Mouse (Mus musculus): ENCODE data around the gene Rcn1. TPM values are rescaled to one million over a fixed set of nuclear protein-coding genes. Genes with fewer than 3 reads are reported as not detected.

The Rcn1 gene
- polyA plus RNA-seq, 1 experiment from 2014 or later: 54.3 TPM

GRCm38 (mm10) chr2:105391414-105391784, 7.7 kb downstream of the Rcn1 start:
- H3K36me3 ChIP-seq (replicated peaks): no peaks in the 10 kb centered on the region
- 0 out of 2 replicates have a peak, but pooled peaks have one; percentile 19 for ATAC-seq (replicated peaks)

GRCm38 (mm10) chr2:105390653-105391413, 8.3 kb downstream of the Rcn1 start:
- H3K27ac ChIP-seq: no peak overlapping the region
- H3K36me3 ChIP-seq (replicated peaks): no peaks in the 10 kb centered on the region
- H3K9ac ChIP-seq: no peak overlapping the region
- no peaks in the 10 kb centered on the region for H3K4me1 ChIP-seq
- no peak overlapping the region for H3K4me2 ChIP-seq
- H3K9me3 ChIP-seq: no peaks in the 10 kb centered on the region
- H3K27me3 ChIP-seq (replicated peaks): no peaks in the 10 kb centered on the region
- WGBS: 65% methylated on average over 6 of the region's 6 CpGs
- H3K4me3 ChIP-seq: no peak overlapping the region
- peak; percentile 80 for ATAC-seq (replicated peaks)

More at GRCm38 (mm10) chr2:105391414-105391784, 7.7 kb downstream of the Rcn1 start:
- H3K27me3 ChIP-seq (replicated peaks): no peaks in the 10 kb centered on the region
- H3K27ac ChIP-seq: no peak overlapping the region
- no peaks in the 10 kb centered on the region for H3K9me3 ChIP-seq
- no peaks in the 10 kb centered on the region for H3K4me1 ChIP-seq
- no peak overlapping the region for H3K4me2 ChIP-seq
- WGBS: 74% methylated on average over 4 of the region's 4 CpGs
- H3K4me3 ChIP-seq: no peak overlapping the region
- no peak overlapping the region for H3K9ac ChIP-seq

GRCm38 (mm10) chr2:105389007-105389890, 9.9 kb downstream of the Rcn1 start:
- H3K27me3 ChIP-seq (replicated peaks): no peaks in the 10 kb centered on the region
- no peaks in the 10 kb centered on the region for H3K36me3 ChIP-seq (replicated peaks)
- H3K4me3 ChIP-seq: no peak overlapping the region
- WGBS: 82% methylated on average over 17 of the region's 17 CpGs
- H3K4me1 ChIP-seq: no peaks in the 10 kb centered on the region
- H3K4me2 ChIP-seq: no peak overlapping the region
- H3K9ac ChIP-seq: no peak overlapping the region
- no peaks in the 10 kb centered on the region for H3K9me3 ChIP-seq
- H3K27ac ChIP-seq: no peak overlapping the region
- no peak for ATAC-seq (replicated peaks)

- 87% methylated on average over 4 of the region's 4 CpGs for WGBS
These were observed 12.7 kb downstream of the Rcn1 start for GRCm38 (mm10) chr2:105386418-105386817.

GRCm38 (mm10) chr2:105384998-105385397, 14.1 kb downstream of the Rcn1 start:
- Histone ChIP-seq H3K4me3 (no peak overlapping the region), H3K27me3 (replicated peaks) (no peaks in the 10 kb centered on the region), H3K4me1 (no peaks in the 10 kb centered on the region), H3K4me2 (no peak overlapping the region), H3K9ac (no peak overlapping the region), H3K9me3 (no peaks in the 10 kb centered on the region), H3K36me3 (replicated peaks) (no peaks in the 10 kb centered on the region), H3K27ac (no peak overlapping the region)
- ATAC-seq (replicated peaks): no peak
- WGBS: 77% methylated on average over 3 of the region's 3 CpGs

More at GRCm38 (mm10) chr2:105386418-105386817, 12.7 kb downstream of the Rcn1 start:
- H3K4me3 ChIP-seq: no peak overlapping the region
- H3K27ac ChIP-seq: no peak overlapping the region
- no peaks in the 10 kb centered on the region for H3K4me1 ChIP-seq
- no peak overlapping the region for H3K9ac ChIP-seq
- H3K36me3 ChIP-seq (replicated peaks): no peaks in the 10 kb centered on the region
- no peaks in the 10 kb centered on the region for H3K9me3 ChIP-seq
- ATAC-seq (replicated peaks): no peak
- no peak overlapping the region for H3K4me2 ChIP-seq
- H3K27me3 ChIP-seq (replicated peaks): no peaks in the 10 kb centered on the region

GRCm38 (mm10) chr2:105383063-105383462, 16.1 kb downstream of the Rcn1 start:
- no peak overlapping the region for H3K4me3 ChIP-seq
- no peak overlapping the region for H3K4me2 ChIP-seq
- no peak overlapping the region for H3K27ac ChIP-seq
- WGBS: 82% methylated on average over 8 of the region's 8 CpGs
- no peaks in the 10 kb centered on the region for H3K9me3 ChIP-seq
- no peak for ATAC-seq (replicated peaks)
- H3K4me1 ChIP-seq: no peaks in the 10 kb centered on the region
- H3K27me3 ChIP-seq (replicated peaks): no peaks in the 10 kb centered on the region
- H3K9ac ChIP-seq: no peak overlapping the region
- no peaks in the 10 kb centered on the region for H3K36me3 ChIP-seq (replicated peaks)

GRCm38 (mm10) chr2:105380757-105381319, 18.3 kb downstream of the Rcn1 start:
- H3K4me3 ChIP-seq: no peak overlapping the region
- no peak overlapping the region for H3K9ac ChIP-seq
- H3K36me3 ChIP-seq (replicated peaks): no peaks in the 10 kb centered on the region
- no peak for ATAC-seq (replicated peaks)
- no peaks in the 10 kb centered on the region for H3K4me1 ChIP-seq
- no peak overlapping the region for H3K4me2 ChIP-seq
- 0 out of 2 replicates have a peak, but pooled peaks cover 3% of the 10 kb centered on the region for H3K27me3 ChIP-seq (replicated peaks)
- H3K9me3 ChIP-seq: no peaks in the 10 kb centered on the region
- H3K27ac ChIP-seq: no peak overlapping the region
- WGBS: 86% methylated on average over 3 of the region's 3 CpGs

- Histone ChIP-seq H3K9me3 (no peaks in the 10 kb centered on the region), H3K27ac (no peak overlapping the region), H3K4me1 (no peaks in the 10 kb centered on the region), H3K4me2 (no peak overlapping the region), H3K9ac (no peak overlapping the region), H3K4me3 (no peak overlapping the region), H3K36me3 (replicated peaks) (no peaks in the 10 kb centered on the region), H3K27me3 (replicated peaks) (0 out of 2 replicates have a peak, but pooled peaks cover 3% of the 10 kb centered on the region)
- no peak for ATAC-seq (replicated peaks)
- WGBS: 89% methylated on average over 1 of the region's 1 CpGs
These were observed 19.4 kb downstream of the Rcn1 start for GRCm38 (mm10) chr2:105379682-105380081.

- no peak for ATAC-seq (replicated peaks)
- no peaks in the 10 kb centered on the region for H3K36me3 ChIP-seq (replicated peaks)
- WGBS: 79% methylated on average over 4 of the region's 4 CpGs
- no peaks in the 10 kb centered on the region for H3K9me3 ChIP-seq
- no peak overlapping the region for H3K4me3 ChIP-seq
- peaks cover 11% of the 10 kb centered on the region for H3K27me3 ChIP-seq (replicated peaks)
- peaks cover 3% of the 10 kb centered on the region for H3K4me1 ChIP-seq
- H3K4me2 ChIP-seq: no peak overlapping the region
- no peak overlapping the region for H3K27ac ChIP-seq
- no peak overlapping the region for H3K9ac ChIP-seq
These were observed 23.4 kb downstream of the Rcn1 start for GRCm38 (mm10) chr2:105375705-105376104.

- Histone ChIP-seq H3K27ac (no peak overlapping the region), H3K4me2 (no peak overlapping the region), H3K9ac (no peak overlapping the region), H3K27me3 (replicated peaks) (peaks cover 11% of the 10 kb centered on the region), H3K9me3 (no peaks in the 10 kb centered on the region), H3K36me3 (replicated peaks) (no peaks in the 10 kb centered on the region), H3K4me3 (no peak overlapping the region), H3K4me1 (peaks cover 8% of the 10 kb centered on the region)
- 94% methylated on average over 7 of the region's 7 CpGs for WGBS
- ATAC-seq (replicated peaks): no peak
These were observed 23.9 kb downstream of the Rcn1 start for GRCm38 (mm10) chr2:105375261-105375660.

- H3K4me2 ChIP-seq: no peak overlapping the region
- peaks cover 11% of the 10 kb centered on the region for H3K27me3 ChIP-seq (replicated peaks)
- H3K36me3 ChIP-seq (replicated peaks): no peaks in the 10 kb centered on the region
- no peaks in the 10 kb centered on the region for H3K9me3 ChIP-seq
- H3K4me1 ChIP-seq: peaks cover 11% of the 10 kb centered on the region
- H3K4me3 ChIP-seq: no peak overlapping the region
- whole genome bisulfite sequencing: 88% methylated on average over 11 of the region's 11 CpGs
- H3K27ac ChIP-seq: no peak overlapping the region
- no peak for ATAC-seq (replicated peaks)
- H3K9ac ChIP-seq: no peak overlapping the region
These were observed 25.5 kb downstream of the Rcn1 start for GRCm38 (mm10) chr2:105373658-105374057.

- Histone ChIP-seq H3K4me3 (no peak overlapping the region), H3K36me3 (replicated peaks) (no peaks in the 10 kb centered on the region), H3K27me3 (replicated peaks) (peaks cover 12% of the 10 kb centered on the region), H3K9me3 (no peaks in the 10 kb centered on the region), H3K4me1 (peaks cover 11% of the 10 kb centered on the region), H3K4me2 (no peak overlapping the region), H3K27ac (no peak overlapping the region), H3K9ac (no peak overlapping the region)
- WGBS: 82% methylated on average over 5 of the region's 5 CpGs
- no peak for ATAC-seq (replicated peaks)
These were observed 26.4 kb downstream of the Rcn1 start for GRCm38 (mm10) chr2:105372727-105373126.
